Mouse (Mus musculus): ENCODE results near the gene Tpmt. TPM values are rescaled to one million over a fixed set of nuclear protein-coding genes. Genes with fewer than 3 reads are reported as not detected.

Gene Tpmt
- polyA plus RNA-seq, 1 experiment: 2.9 TPM

- no peak within 1 kb of the TSS for H3K27ac ChIP-seq (ENCODE audit: control insufficient read depth, insufficient read depth, low read depth, low read length)
- H3K4me3 ChIP-seq (ENCODE audit: control insufficient read depth, low read depth, low read length): peak within 1 kb of the TSS; percentile 91
- no peaks in the 10 kb centered on the region for H3K36me3 ChIP-seq (ENCODE audit: control insufficient read depth, insufficient read depth, low read length)
- H3K4me1 ChIP-seq (ENCODE audit: control insufficient read depth, insufficient read depth, low read length): peaks cover 13% of the 10 kb centered on the region
- TF ChIP-seq POLR2A (IDR thresholded peaks at IDR 0.05; ENCODE audit: control insufficient read depth, low read depth, low read length) (peak; percentile 72), CTCF (IDR thresholded peaks at IDR 0.05; ENCODE audit: control insufficient read depth, insufficient read depth, insufficient replicate concordance, low read depth, low read length) (no peak)
- H3K27me3 ChIP-seq (ENCODE audit: control insufficient read depth, insufficient read depth, low read length): no peaks in the 10 kb centered on the region
Observed at GRCm38 (mm10) chr13:47043030-47043680, 1.4 kb downstream of the Tpmt start, which contains the start of gene Kdm1b. TSS of gene Kdm1b (plus strand) at chr13:47043499.

GRCm38 (mm10) chr13:47042024-47042633, 2.4 kb downstream of the Tpmt start:
- H3K36me3 ChIP-seq (ENCODE audit: control insufficient read depth, insufficient read depth, low read length): no peaks in the 10 kb centered on the region
- TF ChIP-seq POLR2A (IDR thresholded peaks at IDR 0.05; ENCODE audit: control insufficient read depth, low read depth, low read length) (no peak), CTCF (IDR thresholded peaks at IDR 0.05; ENCODE audit: control insufficient read depth, insufficient read depth, insufficient replicate concordance, low read depth, low read length) (no peak)
- H3K4me3 ChIP-seq (ENCODE audit: control insufficient read depth, low read depth, low read length): no peak overlapping the region; the same call in 1 of the 2 replicates
- H3K27me3 ChIP-seq (ENCODE audit: control insufficient read depth, insufficient read depth, low read length): no peaks in the 10 kb centered on the region
- peak overlapping the region; percentile 24; the same call in 1 of the 2 replicates for H3K27ac ChIP-seq (ENCODE audit: control insufficient read depth, insufficient read depth, low read depth, low read length)
- H3K4me1 ChIP-seq (ENCODE audit: control insufficient read depth, insufficient read depth, low read length): peaks cover 13% of the 10 kb centered on the region

- TF ChIP-seq POLR2A (IDR thresholded peaks at IDR 0.05; ENCODE audit: control insufficient read depth, low read depth, low read length): no peak
Observed at GRCm38 (mm10) chr13:47040061-47040460, 4.5 kb downstream of the Tpmt start.

GRCm38 (mm10) chr13:47037946-47038345, 6.6 kb downstream of the Tpmt start:
- Histone ChIP-seq H3K4me3 (ENCODE audit: control insufficient read depth, low read depth, low read length) (no peak overlapping the region), H3K27ac (ENCODE audit: control insufficient read depth, insufficient read depth, low read depth, low read length) (no peak overlapping the region), H3K4me1 (ENCODE audit: control insufficient read depth, insufficient read depth, low read length) (no peaks in the 10 kb centered on the region), H3K36me3 (ENCODE audit: control insufficient read depth, insufficient read depth, low read length) (no peaks in the 10 kb centered on the region), H3K27me3 (ENCODE audit: control insufficient read depth, insufficient read depth, low read length) (no peaks in the 10 kb centered on the region)
- TF ChIP-seq POLR2A (IDR thresholded peaks at IDR 0.05; ENCODE audit: control insufficient read depth, low read depth, low read length) (no peak), CTCF (IDR thresholded peaks at IDR 0.05; ENCODE audit: control insufficient read depth, insufficient read depth, insufficient replicate concordance, low read depth, low read length) (no peak)

More at GRCm38 (mm10) chr13:47040061-47040460, 4.5 kb downstream of the Tpmt start:
- H3K4me1 ChIP-seq (ENCODE audit: control insufficient read depth, insufficient read depth, low read length): peaks cover 13% of the 10 kb centered on the region
- H3K27ac ChIP-seq (ENCODE audit: control insufficient read depth, insufficient read depth, low read depth, low read length): no peak overlapping the region
- no peaks in the 10 kb centered on the region for H3K27me3 ChIP-seq (ENCODE audit: control insufficient read depth, insufficient read depth, low read length)
- H3K4me3 ChIP-seq (ENCODE audit: control insufficient read depth, low read depth, low read length): no peak overlapping the region
- no peaks in the 10 kb centered on the region for H3K36me3 ChIP-seq (ENCODE audit: control insufficient read depth, insufficient read depth, low read length)

GRCm38 (mm10) chr13:47033602-47034001, 10.9 kb downstream of the Tpmt start:
- TF ChIP-seq POLR2A (IDR thresholded peaks at IDR 0.05; ENCODE audit: control insufficient read depth, low read depth, low read length) (no peak), CTCF (IDR thresholded peaks at IDR 0.05; ENCODE audit: control insufficient read depth, insufficient read depth, insufficient replicate concordance, low read depth, low read length) (no peak)
- Histone ChIP-seq H3K4me3 (ENCODE audit: control insufficient read depth, low read depth, low read length) (no peak overlapping the region), H3K27me3 (ENCODE audit: control insufficient read depth, insufficient read depth, low read length) (no peaks in the 10 kb centered on the region), H3K27ac (ENCODE audit: control insufficient read depth, insufficient read depth, low read depth, low read length) (no peak overlapping the region), H3K36me3 (ENCODE audit: control insufficient read depth, insufficient read depth, low read length) (no peaks in the 10 kb centered on the region), H3K4me1 (ENCODE audit: control insufficient read depth, insufficient read depth, low read length) (no peaks in the 10 kb centered on the region)

GRCm38 (mm10) chr13:47030376-47031107, 14.0 kb downstream of the Tpmt start:
- H3K27ac ChIP-seq (ENCODE audit: control insufficient read depth, insufficient read depth, low read depth, low read length): no peak overlapping the region
- TF ChIP-seq POLR2A (IDR thresholded peaks at IDR 0.05; ENCODE audit: control insufficient read depth, low read depth, low read length): no peak
- no peak for TF ChIP-seq CTCF (IDR thresholded peaks at IDR 0.05; ENCODE audit: control insufficient read depth, insufficient read depth, insufficient replicate concordance, low read depth, low read length)
- H3K36me3 ChIP-seq (ENCODE audit: control insufficient read depth, insufficient read depth, low read length): no peaks in the 10 kb centered on the region
- H3K4me1 ChIP-seq (ENCODE audit: control insufficient read depth, insufficient read depth, low read length): no peaks in the 10 kb centered on the region
- H3K27me3 ChIP-seq (ENCODE audit: control insufficient read depth, insufficient read depth, low read length): no peaks in the 10 kb centered on the region
- no peak overlapping the region for H3K4me3 ChIP-seq (ENCODE audit: control insufficient read depth, low read depth, low read length)

- no peak overlapping the region for H3K4me3 ChIP-seq (ENCODE audit: control insufficient read depth, low read depth, low read length)
- no peaks in the 10 kb centered on the region for H3K36me3 ChIP-seq (ENCODE audit: control insufficient read depth, insufficient read depth, low read length)
- H3K4me1 ChIP-seq (ENCODE audit: control insufficient read depth, insufficient read depth, low read length): no peaks in the 10 kb centered on the region
- TF ChIP-seq CTCF (IDR thresholded peaks at IDR 0.05; ENCODE audit: control insufficient read depth, insufficient read depth, insufficient replicate concordance, low read depth, low read length) (no peak), POLR2A (IDR thresholded peaks at IDR 0.05; ENCODE audit: control insufficient read depth, low read depth, low read length) (no peak)
- H3K27me3 ChIP-seq (ENCODE audit: control insufficient read depth, insufficient read depth, low read length): no peaks in the 10 kb centered on the region
- no peak overlapping the region for H3K27ac ChIP-seq (ENCODE audit: control insufficient read depth, insufficient read depth, low read depth, low read length)
Observed at GRCm38 (mm10) chr13:47020798-47021197, 23.7 kb downstream of the Tpmt start.
